Mouse (Mus musculus) lung, postnatal 0 days (tissue): ENCODE measurements around the gene Ccdc30. TPM values are rescaled to one million over a fixed set of nuclear protein-coding genes. Genes with fewer than 3 reads are reported as not detected.
A peak's percentile ranks its signal among the peaks of the same experiment; 100 is the strongest.
"Not testable (repeated sequence)": the region's sequence is repeated elsewhere in the genome, so short reads cannot be mapped to it uniquely, and the experiment has no call there.

Source experiments
- ATAC-seq: fragments of 200-750 bp; cut with Nextera tagmentation; 2 replicates; pipeline ENCODE4 v1.8.0; 2017; ENCODE audit warnings: moderate library complexity
- DNase-seq: peaks from one replicate; pipeline ENCODE4 v3.0.0-alpha.2; 2016; ENCODE audit warnings: low spot score
- H3K27ac ChIP-seq: fragments of 300-500 bp; sonication (generic); 2 replicates; pipeline ENCODE4 v1.5.1; 2014; ENCODE audit warnings: antibody characterized with exemption, mild to moderate bottlenecking, low read length, mixed read lengths
- H3K27me3 ChIP-seq: fragments of 300-500 bp; sonication (generic); replicated peaks from 2 replicates; pipeline ENCODE4 v1.6.1; 2014; ENCODE audit warnings: low read length, mixed read lengths; ENCODE audit not compliant: insufficient read depth
- H3K36me3 ChIP-seq: fragments of 300-500 bp; sonication (generic); 2 replicates; pipeline ENCODE4 v1.6.1; 2014; ENCODE audit warnings: low read length, mixed read lengths; ENCODE audit not compliant: insufficient read depth
- H3K4me1 ChIP-seq: fragments of 300-500 bp; sonication (generic); 2 replicates; pipeline ENCODE4 v1.6.1; 2014; ENCODE audit warnings: antibody characterized with exemption, low read depth, low read length, mixed read lengths; ENCODE audit not compliant: insufficient read depth
- H3K4me2 ChIP-seq: fragments of 300-500 bp; sonication (generic); replicated peaks from 2 replicates; pipeline ENCODE4 v1.6.1; 2014; ENCODE audit warnings: low read depth, mild to moderate bottlenecking, low read length, moderate library complexity, mixed read lengths
- H3K4me3 ChIP-seq: fragments of 300-500 bp; sonication (generic); 2 replicates; pipeline ENCODE4 v1.5.1; 2014; ENCODE audit warnings: low read depth, low read length
- H3K9ac ChIP-seq: fragments of 300-500 bp; sonication (generic); replicated peaks from 2 replicates; pipeline ENCODE4 v1.6.1; 2014; ENCODE audit warnings: low read depth, mild to moderate bottlenecking
- H3K9me3 ChIP-seq: fragments of 300-500 bp; sonication (generic); 2 replicates; pipeline ENCODE4 v1.6.1; 2016; ENCODE audit warnings: low read length, mixed read lengths
- CTCF ChIP-seq: IDR thresholded peaks from 2 replicates; pipeline ENCODE4 v1.5.1; 2016; ENCODE audit warnings: antibody characterized with exemption, mild to moderate bottlenecking
- EP300 ChIP-seq: IDR thresholded peaks from 2 replicates; pipeline ENCODE4 v1.6.1; 2016; ENCODE audit warnings: antibody characterized with exemption, mild to moderate bottlenecking, control low read depth
- WGBS: fragments of 180-500 bp; shearing (Covaris S2); extraction: QIAGEN DNeasy Blood & Tissue Kit; methylation state at CpG from one replicate; pipeline ENCODE4 v1.1.7; 2014; 5-methylcytosine and 5-hydroxymethylcytosine counted together
- polyA plus RNA-seq: library from polyadenylated mRNA; unstranded; fragments of >200 nt; fragmentation: Nextera tagmentation; extraction: Ambion mirVana; gene quantifications from 2 replicates; pipeline ENCODE4 v1.2.1, GENCODE M21; 2015

Gene Ccdc30
- polyA plus RNA-seq, 1 experiment from 2014 or later, result 7.3 TPM

- peak overlapping the region; percentile 60 for H3K9ac ChIP-seq
- no peaks in the 10 kb centered on the region for H3K36me3 ChIP-seq
- peak overlapping the region; percentile 87 for H3K4me3 ChIP-seq
- TF ChIP-seq CTCF (no peak), EP300 (peak; percentile 27; the same call in 1 of the 2 replicates)
- no peaks in the 10 kb centered on the region for H3K4me1 ChIP-seq
- DNase-seq, result peak; percentile 76
- H3K4me2 ChIP-seq, result peak overlapping the region; percentile 96
- no peaks in the 10 kb centered on the region for H3K27me3 ChIP-seq
- H3K9me3 ChIP-seq, result no peaks in the 10 kb centered on the region
- H3K27ac ChIP-seq, result peak overlapping the region; percentile 74
- under 1% methylated on average over 24 of the region's 24 CpGs for WGBS
- ATAC-seq, result no peak
These were observed 122.3 kb downstream of the Ccdc30 start for GRCm38 (mm10) chr4:119292771-119293573.

- Histone ChIP-seq H3K36me3 (no peaks in the 10 kb centered on the region), H3K9ac (no peak overlapping the region), H3K4me1 (no peaks in the 10 kb centered on the region), H3K9me3 (no peaks in the 10 kb centered on the region), H3K27ac (no peak overlapping the region), H3K4me3 (peak overlapping the region; percentile 87; the same call in 1 of the 2 replicates), H3K4me2 (peak overlapping the region; percentile 96), H3K27me3 (no peaks in the 10 kb centered on the region)
- ATAC-seq (no peak), DNase-seq (no peak)
- 76% methylated on average over 1 of the region's 1 CpGs for WGBS
- TF ChIP-seq EP300 (no peak), CTCF (no peak)
These were observed 123.4 kb downstream of the Ccdc30 start for GRCm38 (mm10) chr4:119291921-119292320.

GRCm38 (mm10) chr4:119285336-119285735, 130.0 kb downstream of the Ccdc30 start:
- H3K9me3 ChIP-seq, result no peaks in the 10 kb centered on the region
- 18% methylated on average over 2 of the region's 2 CpGs for WGBS
- H3K4me2 ChIP-seq, result no peak overlapping the region
- DNase-seq, result peak; percentile 52
- H3K36me3 ChIP-seq, result peaks cover 13% of the 10 kb centered on the region; the same call in 1 of the 2 replicates
- no peaks in the 10 kb centered on the region for H3K27me3 ChIP-seq
- no peak overlapping the region for H3K9ac ChIP-seq
- TF ChIP-seq CTCF, result no peak
- H3K4me1 ChIP-seq, result no peaks in the 10 kb centered on the region; the same call in 1 of the 2 replicates
- no peak overlapping the region for H3K4me3 ChIP-seq
- 0 out of 2 replicates have a peak overlapping the region, but pooled peaks have one; percentile 28 for H3K27ac ChIP-seq
- ATAC-seq, result peak; percentile 21; the same call in 1 of the 2 replicates

GRCm38 (mm10) chr4:119284861-119285260, 130.5 kb downstream of the Ccdc30 start:
- DNase-seq (no peak), ATAC-seq (no peak)
- Histone ChIP-seq H3K4me2 (no peak overlapping the region), H3K4me3 (no peak overlapping the region), H3K9me3 (no peaks in the 10 kb centered on the region), H3K36me3 (peaks cover 13% of the 10 kb centered on the region; the same call in 1 of the 2 replicates), H3K9ac (no peak overlapping the region), H3K27ac (no peak overlapping the region), H3K27me3 (no peaks in the 10 kb centered on the region), H3K4me1 (no peaks in the 10 kb centered on the region; the same call in 1 of the 2 replicates)
- WGBS, result 56% methylated on average over 1 of the region's 1 CpGs
- TF ChIP-seq EP300 (no peak), CTCF (no peak)

DNA sequence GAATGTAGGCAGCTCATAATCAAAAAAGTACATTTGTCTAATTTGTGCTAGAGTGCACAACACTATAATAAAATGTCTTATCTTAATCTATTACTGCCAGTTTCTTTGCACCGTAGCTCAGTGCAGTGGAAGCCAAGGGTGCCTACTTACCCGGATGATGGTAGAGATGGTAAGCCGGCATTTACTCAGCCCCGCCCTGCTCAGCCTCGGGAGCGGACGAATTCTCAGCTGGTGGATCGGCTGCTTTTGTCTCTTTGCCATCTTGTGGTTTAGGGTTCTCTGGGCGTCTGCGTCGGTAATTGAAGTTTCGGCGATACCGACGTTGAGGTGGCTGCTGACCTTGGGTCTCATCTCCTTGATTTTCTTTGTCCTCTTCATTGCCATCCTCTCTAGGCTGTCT, 136.5 kb downstream of the Ccdc30 start:
- H3K4me2 ChIP-seq, H3K27ac ChIP-seq, H3K9ac ChIP-seq, H3K9me3 ChIP-seq, ATAC-seq, H3K27me3 ChIP-seq, H3K4me3 ChIP-seq, DNase-seq, H3K4me1 ChIP-seq: not testable (repeated sequence)
- WGBS, result 89% methylated on average over 15 of the region's 15 CpGs
- peaks cover 30% of the 10 kb centered on the region; the same call in 1 of the 2 replicates for H3K36me3 ChIP-seq

DNA sequence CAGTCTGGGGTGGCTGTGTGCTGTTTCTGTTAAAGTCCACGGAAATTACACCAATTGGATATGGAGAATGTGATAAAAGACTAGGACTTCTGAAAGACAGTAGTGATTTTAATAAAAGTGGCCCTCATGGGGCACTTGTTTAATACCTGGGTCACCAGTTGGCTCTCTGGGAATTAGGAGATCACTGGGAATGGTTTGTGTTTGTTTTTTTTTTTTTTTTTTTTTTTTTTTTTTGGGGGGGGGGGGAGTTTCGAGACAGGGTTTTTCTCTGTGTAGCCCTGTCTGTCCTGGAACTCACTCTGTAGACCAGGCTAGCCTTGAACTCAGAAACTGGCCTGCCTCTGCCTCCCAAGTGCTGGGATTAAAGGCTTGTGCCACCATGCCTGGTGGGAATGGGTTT, 139.6 kb downstream of the Ccdc30 start:
- no peaks in the 10 kb centered on the region for H3K9me3 ChIP-seq
- no peak overlapping the region for H3K9ac ChIP-seq
- H3K36me3 ChIP-seq, result peaks cover 24% of the 10 kb centered on the region; the same call in 1 of the 2 replicates
- DNase-seq (no peak), ATAC-seq (no peak; the same call in 1 of the 2 replicates)
- peak overlapping the region; percentile 84 for H3K27ac ChIP-seq
- H3K27me3 ChIP-seq, result no peaks in the 10 kb centered on the region
- no peak overlapping the region for H3K4me3 ChIP-seq
- TF ChIP-seq EP300, result no peak
- TF ChIP-seq CTCF, result no peak
- no peak overlapping the region for H3K4me2 ChIP-seq
- peaks cover 7% of the 10 kb centered on the region for H3K4me1 ChIP-seq
- 80% methylated on average over 2 of the region's 2 CpGs for WGBS
